Mouse (Mus musculus) hindbrain, embryonic 12.5 days (tissue): ENCODE data around the gene Ssh3. TPM values are rescaled to one million over a fixed set of nuclear protein-coding genes. Genes with fewer than 3 reads are reported as not detected.

Experiments
- ATAC-seq: fragments of 200-750 bp; cut with Nextera tagmentation; 2 replicates; pipeline ENCODE4 v1.8.0; 2017; ENCODE audit warnings: moderate TSS enrichment; ENCODE audit not compliant: low FRiP score
- H3K27ac ChIP-seq: fragments of 300-500 bp; sonication (generic); 2 replicates; pipeline ENCODE4 v1.5.1; 2016; ENCODE audit warnings: mild to moderate bottlenecking
- H3K27me3 ChIP-seq: fragments of 300-500 bp; sonication (generic); 2 replicates; pipeline ENCODE4 v1.6.1; 2016; ENCODE audit warnings: mild to moderate bottlenecking
- H3K36me3 ChIP-seq: fragments of 300-500 bp; sonication (generic); 2 replicates; pipeline ENCODE4 v1.6.1; 2016; ENCODE audit warnings: mild to moderate bottlenecking
- H3K4me1 ChIP-seq: fragments of 300-500 bp; sonication (generic); 2 replicates; pipeline ENCODE4 v1.6.1; 2016
- H3K4me2 ChIP-seq: fragments of 300-500 bp; sonication (generic); replicated peaks from 2 replicates; pipeline ENCODE4 v1.6.1; 2016; ENCODE audit warnings: mild to moderate bottlenecking
- H3K4me3 ChIP-seq: fragments of 300-500 bp; sonication (generic); 2 replicates; pipeline ENCODE4 v1.5.1; 2016; ENCODE audit warnings: mild to moderate bottlenecking
- H3K9ac ChIP-seq: fragments of 300-500 bp; sonication (generic); 2 replicates; pipeline ENCODE4 v1.6.1; 2016; ENCODE audit warnings: mild to moderate bottlenecking, moderate library complexity
- H3K9me3 ChIP-seq: fragments of 300-500 bp; sonication (generic); replicated peaks from 2 replicates; pipeline ENCODE4 v1.6.1; 2016; ENCODE audit warnings: mild to moderate bottlenecking
- WGBS: fragments of 180-500 bp; shearing (Covaris S2); methylation state at CpG from one replicate; pipeline ENCODE4 v1.1.7; 2016; 5-methylcytosine and 5-hydroxymethylcytosine counted together
- polyA plus RNA-seq: library from polyadenylated mRNA; unstranded; fragments of >200 nt; fragmentation: Nextera tagmentation; extraction: Ambion mirVana; gene quantifications from 2 replicates; pipeline ENCODE4 v1.2.1, GENCODE M21; 2016

The Ssh3 gene
- polyA plus RNA-seq = 10.1 and 10.4 TPM in 2 replicates

DNA sequence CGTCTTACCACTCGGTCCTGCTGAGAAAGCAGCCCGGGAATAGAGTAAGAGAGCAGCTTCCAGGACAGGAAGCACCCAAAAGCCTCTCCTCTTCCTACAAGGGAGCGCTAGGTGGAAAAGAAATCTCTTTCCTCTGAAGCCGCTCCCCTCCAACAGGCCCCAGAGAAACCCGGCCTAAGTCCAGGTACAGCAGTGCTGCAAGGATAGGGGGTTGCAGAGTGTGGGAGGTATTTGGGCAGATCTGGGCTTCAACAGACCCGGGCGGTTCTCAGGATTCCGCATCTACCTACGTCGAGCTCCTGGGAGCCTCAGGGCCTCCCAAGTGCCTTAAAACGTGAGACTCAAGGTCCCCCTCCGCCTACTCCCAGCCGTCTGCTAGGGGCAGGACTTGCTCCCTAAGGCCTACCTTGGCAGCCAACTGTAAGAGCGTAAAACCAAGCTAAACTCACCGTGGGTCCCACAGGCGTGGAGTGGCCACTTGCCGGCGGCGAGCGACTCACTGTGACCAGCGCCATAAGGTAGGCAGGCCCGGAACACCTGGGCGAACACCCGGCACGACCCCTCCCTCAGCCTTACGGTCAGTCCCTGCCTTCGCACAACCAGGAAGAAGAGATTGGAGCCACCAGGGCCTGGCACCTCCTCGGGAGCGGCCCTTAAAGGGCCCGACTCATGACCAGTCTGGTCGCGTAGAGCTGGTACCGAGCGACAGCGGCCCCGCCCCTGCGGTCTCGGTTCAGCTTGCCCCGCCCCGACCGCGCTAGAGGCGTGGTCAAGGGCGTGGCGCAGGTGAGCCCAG, at the start of gene Ssh3:
Gene Ssh3 (minus strand): TSS at position 615 of the 796 bp plus-strand sequence.
- Histone ChIP-seq H3K27ac (no peak within 1 kb of the TSS), H3K4me3 (peak within 1 kb of the TSS; percentile 27), H3K27me3 (peaks cover 37% of the 10 kb centered on the region), H3K36me3 (0 out of 2 replicates have a peak, but pooled peaks cover 13% of the 10 kb centered on the region), H3K9ac (peak within 1 kb of the TSS; percentile 39; the same call in 1 of the 2 replicates), H3K4me1 (peaks cover 6% of the 10 kb centered on the region; the same call in 1 of the 2 replicates), H3K9me3 (no peaks in the 10 kb centered on the region), H3K4me2 (peak within 1 kb of the TSS; percentile 51)
- 6% methylated on average over 46 of the region's 46 CpGs for WGBS
- ATAC-seq = no peak

- 92% methylated on average over 3 of the region's 3 CpGs for WGBS
- H3K36me3 ChIP-seq = peaks cover 71% of the 10 kb centered on the region
Observed at GRCm38 (mm10) chr19:4317181-4317580, 48.2 kb upstream of the Ssh3 start.

GRCm38 (mm10) chr19:4315223-4315944, 46.4 kb upstream of the Ssh3 start:
- Histone ChIP-seq H3K9ac (no peak overlapping the region), H3K9me3 (no peaks in the 10 kb centered on the region), H3K4me3 (no peak overlapping the region), H3K27ac (no peak overlapping the region), H3K4me2 (no peak overlapping the region), H3K36me3 (peaks cover 56% of the 10 kb centered on the region), H3K27me3 (no peaks in the 10 kb centered on the region), H3K4me1 (no peaks in the 10 kb centered on the region)
- no peak for ATAC-seq
- 83% methylated on average over 6 of the region's 6 CpGs for WGBS

More at GRCm38 (mm10) chr19:4317181-4317580, 48.2 kb upstream of the Ssh3 start:
- Histone ChIP-seq H3K27ac (no peak overlapping the region), H3K9me3 (no peaks in the 10 kb centered on the region), H3K4me2 (no peak overlapping the region), H3K4me1 (no peaks in the 10 kb centered on the region), H3K4me3 (no peak overlapping the region), H3K27me3 (no peaks in the 10 kb centered on the region), H3K9ac (no peak overlapping the region)
- ATAC-seq = no peak

- Histone ChIP-seq H3K27me3 (no peaks in the 10 kb centered on the region; the same call in 1 of the 2 replicates), H3K9ac (no peak overlapping the region), H3K27ac (no peak overlapping the region), H3K9me3 (no peaks in the 10 kb centered on the region), H3K4me2 (no peak overlapping the region), H3K4me3 (no peak overlapping the region), H3K4me1 (peaks cover 9% of the 10 kb centered on the region), H3K36me3 (peaks cover 9% of the 10 kb centered on the region; the same call in 1 of the 2 replicates)
- no peak for ATAC-seq
Observed at GRCm38 (mm10) chr19:4309776-4310185, 40.8 kb upstream of the Ssh3 start.

DNA sequence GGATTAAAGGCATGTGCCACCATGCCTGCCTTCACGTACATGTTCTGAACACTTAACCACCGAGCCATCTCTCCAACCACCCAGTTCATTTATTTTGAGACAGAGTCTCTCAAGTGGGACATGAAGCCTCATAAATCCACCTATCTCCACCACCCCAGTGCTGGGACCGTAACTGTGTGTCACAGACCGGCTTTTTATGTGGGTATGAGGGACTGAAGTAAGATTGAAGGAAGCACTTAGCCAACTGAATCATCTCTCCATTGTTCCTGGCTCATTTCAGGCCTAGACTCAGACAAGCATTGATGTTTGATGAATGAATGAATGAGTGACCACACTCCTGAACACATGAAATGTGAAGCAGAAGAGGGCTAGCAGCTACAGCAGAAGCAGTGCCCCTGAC, 40.3 kb upstream of the Ssh3 start:
- H3K27ac ChIP-seq = no peak overlapping the region
- no peak overlapping the region for H3K4me2 ChIP-seq
- no peak overlapping the region for H3K9ac ChIP-seq
- no peak for ATAC-seq
- H3K9me3 ChIP-seq = no peaks in the 10 kb centered on the region
- no peaks in the 10 kb centered on the region; the same call in 1 of the 2 replicates for H3K27me3 ChIP-seq
- WGBS = 94% methylated on average over 4 of the region's 4 CpGs
- no peak overlapping the region for H3K4me3 ChIP-seq
- peaks cover 14% of the 10 kb centered on the region for H3K4me1 ChIP-seq
- H3K36me3 ChIP-seq = peaks cover 9% of the 10 kb centered on the region; the same call in 1 of the 2 replicates

- peak; percentile 75 for ATAC-seq
- no peaks in the 10 kb centered on the region for H3K36me3 ChIP-seq
- peak within 1 kb of the TSS; percentile 93 for H3K4me3 ChIP-seq
- no peaks in the 10 kb centered on the region for H3K9me3 ChIP-seq
- peak within 1 kb of the TSS; percentile 81 for H3K4me2 ChIP-seq
- H3K4me1 ChIP-seq = peaks cover 45% of the 10 kb centered on the region
- under 1% methylated on average over 26 of the region's 46 CpGs for WGBS
- peak within 1 kb of the TSS; percentile 83 for H3K27ac ChIP-seq
- H3K9ac ChIP-seq = peak within 1 kb of the TSS; percentile 97
- H3K27me3 ChIP-seq = no peaks in the 10 kb centered on the region; the same call in 1 of the 2 replicates
Observed at GRCm38 (mm10) chr19:4306190-4306577, 37.2 kb upstream of the Ssh3 start, which contains the start of gene Grk2. Gene Grk2 (minus strand): TSS chr19:4306222.

DNA sequence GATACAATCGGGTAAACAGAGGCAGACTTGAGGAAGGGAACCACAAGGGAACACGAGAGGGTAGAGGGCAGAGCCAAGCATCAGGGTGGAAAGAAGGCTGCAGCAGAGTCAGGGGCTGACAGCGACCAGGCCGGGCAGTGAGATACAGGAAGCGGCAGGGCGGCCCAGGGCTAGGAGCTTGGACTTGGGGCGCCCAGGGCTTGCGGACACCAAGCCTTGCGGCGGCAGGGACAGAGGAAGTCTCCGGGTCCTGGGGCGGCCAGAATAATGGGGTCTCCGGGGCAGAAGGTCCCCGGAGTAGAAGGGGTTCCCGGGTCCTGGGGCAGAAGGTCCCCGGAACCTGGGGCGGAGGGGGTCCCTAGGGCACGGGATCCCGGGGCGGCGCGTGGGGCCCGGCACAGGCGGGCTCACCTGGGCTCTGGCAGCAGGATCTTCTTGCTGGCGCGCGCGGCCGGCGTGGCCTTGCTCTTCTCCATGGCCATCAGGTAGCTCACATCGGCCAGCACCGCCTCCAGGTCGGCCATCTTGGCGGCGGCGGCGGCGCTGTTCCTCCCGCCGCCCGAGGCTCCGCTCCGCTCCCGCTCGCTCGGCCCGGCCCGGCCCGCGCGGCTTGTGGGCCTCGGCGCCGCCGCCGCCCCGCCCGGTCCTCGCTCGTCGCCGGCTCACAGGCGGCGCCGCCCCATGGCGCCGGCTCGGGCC, 36.7 kb upstream of the Ssh3 start:
- peak overlapping the region; percentile 93 for H3K4me3 ChIP-seq
- under 1% methylated on average over 46 of the region's 68 CpGs for WGBS
- no peaks in the 10 kb centered on the region for H3K36me3 ChIP-seq
- peak overlapping the region; percentile 83 for H3K27ac ChIP-seq
- no peaks in the 10 kb centered on the region; the same call in 1 of the 2 replicates for H3K27me3 ChIP-seq
- peak overlapping the region; percentile 81 for H3K4me2 ChIP-seq
- H3K4me1 ChIP-seq = peaks cover 51% of the 10 kb centered on the region
- no peaks in the 10 kb centered on the region for H3K9me3 ChIP-seq
- H3K9ac ChIP-seq = peak overlapping the region; percentile 97
- ATAC-seq = peak; percentile 70

GRCm38 (mm10) chr19:4304871-4305321, 35.9 kb upstream of the Ssh3 start:
- H3K36me3 ChIP-seq = no peaks in the 10 kb centered on the region
- peak overlapping the region; percentile 97 for H3K9ac ChIP-seq
- ATAC-seq = 0 out of 2 replicates have a peak, but pooled peaks have one; percentile 12
- H3K9me3 ChIP-seq = no peaks in the 10 kb centered on the region
- H3K4me2 ChIP-seq = peak overlapping the region; percentile 81
- H3K4me1 ChIP-seq = peaks cover 58% of the 10 kb centered on the region
- peak overlapping the region; percentile 93 for H3K4me3 ChIP-seq
- no peaks in the 10 kb centered on the region; the same call in 1 of the 2 replicates for H3K27me3 ChIP-seq
- WGBS = 59% methylated on average over 4 of the region's 4 CpGs
- no peak overlapping the region for H3K27ac ChIP-seq

DNA sequence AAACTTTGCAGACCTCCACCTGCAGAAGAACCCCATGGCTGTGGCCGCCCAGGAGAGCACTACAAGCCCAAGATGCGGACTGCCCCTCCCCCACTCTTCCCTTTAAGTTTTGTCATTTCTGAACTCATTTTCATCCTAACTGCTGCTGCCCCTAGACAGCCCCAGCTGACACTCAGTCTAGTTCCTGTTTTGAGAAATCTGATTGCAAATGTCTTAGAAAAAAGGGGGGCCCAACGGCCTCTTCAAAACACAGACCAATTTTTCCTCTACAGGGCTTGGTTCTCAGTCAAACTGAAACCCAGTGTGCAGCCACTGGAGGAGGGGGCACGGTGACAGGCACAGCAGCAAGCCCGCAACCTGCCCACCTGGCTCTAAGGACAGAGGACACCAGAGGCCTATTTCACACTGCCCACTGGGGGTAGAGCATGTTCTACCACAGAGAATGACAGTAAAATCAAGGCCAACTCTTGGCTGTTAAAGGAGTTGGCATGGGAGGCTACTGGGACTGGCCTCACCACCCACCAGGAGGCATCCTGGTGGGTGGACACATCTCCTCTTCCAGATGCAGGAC, 35.4 kb upstream of the Ssh3 start:
- Histone ChIP-seq H3K9ac (peak overlapping the region; percentile 97), H3K9me3 (no peaks in the 10 kb centered on the region), H3K27ac (peak overlapping the region; percentile 7; the same call in 1 of the 2 replicates), H3K4me1 (peaks cover 60% of the 10 kb centered on the region), H3K4me3 (peak overlapping the region; percentile 93), H3K27me3 (no peaks in the 10 kb centered on the region; the same call in 1 of the 2 replicates), H3K36me3 (no peaks in the 10 kb centered on the region), H3K4me2 (peak overlapping the region; percentile 81)
- ATAC-seq = no peak
- 73% methylated on average over 5 of the region's 5 CpGs for WGBS

GRCm38 (mm10) chr19:4303640-4303995, 34.6 kb upstream of the Ssh3 start:
- Histone ChIP-seq H3K4me2 (no peak overlapping the region), H3K4me1 (peaks cover 60% of the 10 kb centered on the region), H3K27me3 (no peaks in the 10 kb centered on the region; the same call in 1 of the 2 replicates), H3K4me3 (no peak overlapping the region), H3K9ac (no peak overlapping the region), H3K27ac (no peak overlapping the region), H3K36me3 (no peaks in the 10 kb centered on the region), H3K9me3 (no peaks in the 10 kb centered on the region)
- ATAC-seq = no peak
- 92% methylated on average over 5 of the region's 5 CpGs for WGBS

DNA sequence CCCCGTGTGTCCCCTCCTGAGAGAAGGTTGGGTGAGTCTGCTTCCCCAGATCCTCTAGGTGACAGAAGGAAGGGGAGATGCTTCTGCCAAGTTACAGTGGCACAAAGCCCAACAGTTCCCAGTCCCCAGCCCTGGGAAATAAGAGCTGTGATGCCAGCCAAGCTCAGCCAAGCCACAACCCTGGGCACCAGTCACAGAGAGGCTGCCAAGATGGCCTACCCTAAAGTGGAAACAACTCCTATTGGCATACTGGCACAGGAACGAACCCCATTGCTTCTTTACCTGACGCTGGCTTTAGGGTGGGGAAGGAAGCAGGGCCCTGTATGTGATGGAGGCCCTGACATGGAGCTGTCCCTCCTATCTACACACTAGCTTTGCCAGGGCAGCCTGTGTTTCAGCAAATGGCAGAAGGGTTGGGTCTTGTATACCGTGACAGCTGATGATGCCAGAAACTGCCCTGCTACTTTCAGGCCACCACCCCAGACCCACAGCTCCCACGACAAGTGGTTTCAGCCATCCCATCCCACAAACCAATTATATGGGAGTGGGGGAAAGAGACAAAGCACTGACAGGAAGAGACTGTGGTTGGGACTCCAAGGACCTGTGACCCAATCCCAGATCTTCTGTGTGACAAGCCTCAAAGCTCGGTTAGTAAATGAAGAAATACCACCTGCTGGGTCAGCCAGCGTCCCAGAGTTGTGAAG, 34.1 kb upstream of the Ssh3 start:
- H3K9me3 ChIP-seq = no peaks in the 10 kb centered on the region
- peak overlapping the region; percentile 36 for H3K4me2 ChIP-seq
- ATAC-seq = no peak
- no peaks in the 10 kb centered on the region for H3K36me3 ChIP-seq
- H3K9ac ChIP-seq = peak overlapping the region; percentile 23; the same call in 1 of the 2 replicates
- H3K4me1 ChIP-seq = peaks cover 60% of the 10 kb centered on the region
- H3K4me3 ChIP-seq = no peak overlapping the region
- peak overlapping the region; percentile 77 for H3K27ac ChIP-seq
- no peaks in the 10 kb centered on the region for H3K27me3 ChIP-seq
- WGBS = 70% methylated on average over 7 of the region's 7 CpGs
